Mouse (Mus musculus) brain, embryonic 14.5 days (tissue): ENCODE measurements around the gene 0610010K14Rik.

Experiments used
- CTCF ChIP-seq: fragments of 200-500 bp; IDR thresholded peaks from 2 replicates; pipeline ENCODE4 v1.5.1; 2012; ENCODE audit warnings: inconsistent platforms, mild to moderate bottlenecking, moderate library complexity, borderline replicate concordance; ENCODE audit not compliant: insufficient read depth, insufficient read length; ENCODE audit errors: extremely low read depth
- POLR2A ChIP-seq: fragments of 200-500 bp; IDR thresholded peaks from 2 replicates; pipeline ENCODE4 v1.6.1; 2012; ENCODE audit warnings: mild to moderate bottlenecking, inconsistent platforms, borderline replicate concordance; ENCODE audit not compliant: poor library complexity, insufficient read depth, insufficient read length, severe bottlenecking; ENCODE audit errors: extremely low read depth

- TF ChIP-seq CTCF (no peak), POLR2A (no peak)
Measured at GRCm38 (mm10) chr11:70265252-70265651, 27.5 kb upstream of the 0610010K14Rik start.
